Mouse (Mus musculus) cerebellum, postnatal 4 days (tissue): ENCODE measurements at regions not wholly inside any gene's neighbourhood (a gene's known extent, or its start where the extent isn't known, plus 50 kb on each side); places are given as distances from the start of the nearest gene placed in this dataset.
A peak's percentile ranks its signal among the peaks of the same experiment; 100 is the strongest.

Experiments
- DNase-seq, 2 experiments: peaks; one replicate each; pipeline ENCODE4 v3.0.0; 2022; ENCODE audit warnings: low spot score in 2 of 2, mixed read lengths in 1 of 2

- no peak for DNase-seq
Measured at GRCm38 (mm10) chr9:30174646-30175045, 211.7 kb upstream of the Ntm start.

GRCm38 (mm10) chr9:30175376-30175775, 212.4 kb upstream of the Ntm start:
- no peak for DNase-seq

- DNase-seq = no peak
Measured at GRCm38 (mm10) chr9:30183409-30183808, 220.5 kb upstream of the Ntm start.

- DNase-seq = no peak
Measured at GRCm38 (mm10) chr9:30184996-30185763, 222.2 kb upstream of the Ntm start.

GRCm38 (mm10) chr9:30186261-30186660, 223.3 kb upstream of the Ntm start:
- no peak for DNase-seq

- peak in 1 of 2 experiments; percentile 25 for DNase-seq
Measured at GRCm38 (mm10) chr9:30190078-30190477, 227.1 kb upstream of the Ntm start.

- no peak for DNase-seq
Measured at GRCm38 (mm10) chr9:30191119-30191518, 228.2 kb upstream of the Ntm start.

GRCm38 (mm10) chr9:30191902-30192301, 229.0 kb upstream of the Ntm start:
- no peak for DNase-seq

GRCm38 (mm10) chr9:30194866-30195265, 231.9 kb upstream of the Ntm start:
- no peak for DNase-seq

GRCm38 (mm10) chr9:30202411-30202810, 224.5 kb upstream of the Snx19 start:
- peak in 1 of 2 experiments; percentile 9 for DNase-seq

GRCm38 (mm10) chr9:30207631-30208030, 219.3 kb upstream of the Snx19 start:
- no peak for DNase-seq

- no peak for DNase-seq
Measured at GRCm38 (mm10) chr9:30209806-30210205, 217.1 kb upstream of the Snx19 start.

- DNase-seq = no peak
Measured at GRCm38 (mm10) chr9:30212471-30213075, 214.3 kb upstream of the Snx19 start.

GRCm38 (mm10) chr9:30234501-30235163, 192.3 kb upstream of the Snx19 start:
- DNase-seq = no peak

GRCm38 (mm10) chr9:30235791-30236190, 191.1 kb upstream of the Snx19 start:
- DNase-seq = no peak

GRCm38 (mm10) chr9:30242107-30242506, 184.8 kb upstream of the Snx19 start:
- DNase-seq = no peak

GRCm38 (mm10) chr9:30264533-30265168, 162.3 kb upstream of the Snx19 start:
- DNase-seq = peak; percentile 63 to 84

- no peak for DNase-seq
Measured at GRCm38 (mm10) chr9:30271081-30271480, 155.8 kb upstream of the Snx19 start.

- DNase-seq = no peak
Measured at GRCm38 (mm10) chr9:30273836-30274235, 153.1 kb upstream of the Snx19 start.

GRCm38 (mm10) chr9:30278231-30278630, 148.7 kb upstream of the Snx19 start:
- DNase-seq = no peak

GRCm38 (mm10) chr9:30283080-30283770, 143.7 kb upstream of the Snx19 start:
- DNase-seq = no peak

- DNase-seq = no peak
Measured at GRCm38 (mm10) chr9:30283771-30284148, 143.1 kb upstream of the Snx19 start.
